Mouse (Mus musculus) bone marrow, adult 2 months (tissue): Measurements from ENCODE around the gene Plcb1.

ENCODE experiments used
- CTCF ChIP-seq: fragments of 200-500 bp; IDR thresholded peaks from 2 replicates; pipeline ENCODE4 v1.5.1; 2011; ENCODE audit warnings: low read length, control low read depth; ENCODE audit not compliant: control insufficient read depth, insufficient read depth
- POLR2A ChIP-seq: fragments of 200-500 bp; IDR thresholded peaks from 2 replicates; pipeline ENCODE4 v1.6.1; 2011; ENCODE audit warnings: low read depth, mild to moderate bottlenecking, control low read depth, low read length, borderline replicate concordance; ENCODE audit not compliant: control insufficient read depth

DNA sequence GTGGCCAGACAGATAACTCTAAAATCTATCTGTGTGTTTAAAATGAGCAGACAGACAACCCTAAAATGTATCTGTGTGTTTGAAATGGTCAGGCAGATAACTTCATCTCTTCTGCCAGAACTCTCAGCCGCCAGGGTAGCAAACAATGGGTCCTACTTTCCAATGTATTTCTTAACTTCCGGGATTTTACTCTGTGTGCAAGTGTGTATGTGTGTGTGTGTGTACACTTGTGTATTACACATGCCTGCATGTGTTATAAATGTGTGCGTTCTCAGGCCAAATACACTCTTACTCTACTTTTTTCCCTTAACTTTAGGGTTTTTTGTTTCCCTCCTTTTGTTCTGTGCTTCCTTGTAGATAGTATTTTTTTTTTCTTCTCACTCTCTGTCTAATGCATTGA, 610.5 kb downstream of the Plcb1 start:
- TF ChIP-seq POLR2A (no peak), CTCF (no peak)
